Mouse (Mus musculus) retina, postnatal 7 days (tissue): Measurements from ENCODE around the gene Creb3.
"Not testable (repeated sequence)": the region's sequence is repeated elsewhere in the genome, so short reads cannot be mapped to it uniquely, and the experiment has no call there.

ENCODE experiments used
- DNase-seq: peaks from one replicate; pipeline ENCODE4 v3.0.0-alpha.2; 2012; ENCODE audit warnings: low read depth, low spot score

The Creb3 gene

GRCm38 (mm10) chr4:43583421-43583820 is 21.3 kb downstream of the Creb3 start:
- DNase-seq: no peak

GRCm38 (mm10) chr4:43584444-43585416 is 22.6 kb downstream of the Creb3 start, which contains the start of gene Msmp:
TSS of gene Msmp (minus strand) at chr4:43584494.
- DNase-seq: no peak

GRCm38 (mm10) chr4:43585682-43586081 is 23.6 kb downstream of the Creb3 start:
- DNase-seq: no peak

- DNase-seq: no peak
Measured at GRCm38 (mm10) chr4:43586411-43586810, 24.3 kb downstream of the Creb3 start.

- DNase-seq: no peak
Measured at GRCm38 (mm10) chr4:43587681-43588080, 25.5 kb downstream of the Creb3 start.

GRCm38 (mm10) chr4:43591543-43591942 is 29.4 kb downstream of the Creb3 start:
- DNase-seq: no peak

GRCm38 (mm10) chr4:43591961-43592360 is 29.8 kb downstream of the Creb3 start:
- no peak for DNase-seq

- DNase-seq: no peak
Measured at GRCm38 (mm10) chr4:43593453-43593852, 31.3 kb downstream of the Creb3 start.

GRCm38 (mm10) chr4:43596597-43596996 is 34.5 kb downstream of the Creb3 start:
- DNase-seq: not testable (repeated sequence)

- no peak for DNase-seq
Measured at GRCm38 (mm10) chr4:43598200-43598599, 36.1 kb downstream of the Creb3 start.

- DNase-seq: no peak
Measured at GRCm38 (mm10) chr4:43598650-43599380, 36.7 kb downstream of the Creb3 start.

GRCm38 (mm10) chr4:43600195-43600934 is 38.2 kb downstream of the Creb3 start:
- no peak for DNase-seq

GRCm38 (mm10) chr4:43604099-43604498 is 42.0 kb downstream of the Creb3 start:
- no peak for DNase-seq

GRCm38 (mm10) chr4:43604751-43605685 is 42.9 kb downstream of the Creb3 start:
- no peak for DNase-seq

- DNase-seq: no peak
Measured at GRCm38 (mm10) chr4:43612534-43612933, 50.4 kb downstream of the Creb3 start.

GRCm38 (mm10) chr4:43613060-43613730 is 51.1 kb downstream of the Creb3 start:
- DNase-seq: no peak
